Mouse (Mus musculus) liver, adult 2 months (tissue): Measurements from ENCODE around the gene Mgat1.

Source experiments
- CTCF ChIP-seq: fragments of 200-500 bp; IDR thresholded peaks from 2 replicates; pipeline ENCODE4 v1.5.1; 2011; ENCODE audit warnings: low read depth, low read length, control low read depth
- POLR2A ChIP-seq: fragments of 200-500 bp; IDR thresholded peaks from 2 replicates; pipeline ENCODE4 v1.6.1; 2011; ENCODE audit warnings: low read length, control low read depth; ENCODE audit not compliant: insufficient read depth; ENCODE audit errors: extremely low read depth

DNA sequence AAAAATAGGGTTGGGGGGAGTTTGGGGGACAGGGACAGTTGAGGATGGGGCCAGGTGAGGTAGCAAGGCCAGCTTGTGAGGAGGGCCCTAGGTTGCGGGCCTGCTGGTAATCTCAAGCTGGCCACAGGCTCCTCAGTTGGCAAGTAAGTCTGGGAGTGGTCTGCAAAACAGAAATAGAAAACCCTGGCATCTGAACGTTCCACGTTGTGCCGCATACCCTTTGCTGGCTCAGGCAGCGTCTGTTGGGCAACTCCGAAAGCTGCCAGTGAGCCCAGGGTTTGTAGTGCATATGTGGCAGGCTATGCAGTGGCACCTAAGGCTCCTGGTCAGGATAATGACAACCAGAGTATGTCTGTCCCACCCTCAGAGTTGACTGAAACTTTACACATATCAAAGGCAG is 19.2 kb downstream of the Mgat1 start:
- no peak for TF ChIP-seq CTCF
- no peak for TF ChIP-seq POLR2A
